Mouse (Mus musculus) cerebellum, adult 9-11 months (tissue): ENCODE measurements at regions not wholly inside any gene's neighbourhood (a gene's known extent, or its start where the extent isn't known, plus 50 kb on each side); places are given as distances from the start of the nearest gene placed in this dataset.

Source experiments
- DNase-seq: peaks from one replicate; pipeline ENCODE4 v3.0.0; 2022

- DNase-seq: no peak
Observed at GRCm38 (mm10) chr14:31945125-31945524, 83.7 kb upstream of the Galnt15 start.

- DNase-seq: no peak
Observed at GRCm38 (mm10) chr14:31946032-31946431, 82.8 kb upstream of the Galnt15 start.

GRCm38 (mm10) chr14:31947246-31947645, 81.5 kb upstream of the Galnt15 start:
- no peak for DNase-seq

- no peak for DNase-seq
Observed at GRCm38 (mm10) chr14:31951894-31952293, 76.9 kb upstream of the Galnt15 start.

GRCm38 (mm10) chr14:31953783-31954182, 75.0 kb upstream of the Galnt15 start:
- peak; percentile 16 for DNase-seq

- DNase-seq: peak; percentile 84
Observed at GRCm38 (mm10) chr14:31954945-31955344, 73.8 kb upstream of the Galnt15 start.

GRCm38 (mm10) chr14:31957211-31957638, 71.6 kb upstream of the Galnt15 start:
- DNase-seq: no peak

- DNase-seq: no peak
Observed at GRCm38 (mm10) chr14:31960201-31960854, 68.5 kb upstream of the Galnt15 start.

- DNase-seq: no peak
Observed at GRCm38 (mm10) chr14:31961442-31961841, 67.3 kb upstream of the Galnt15 start.

- no peak for DNase-seq
Observed at GRCm38 (mm10) chr14:31963131-31963911, 65.5 kb upstream of the Galnt15 start.

GRCm38 (mm10) chr14:31964076-31964475, 64.7 kb upstream of the Galnt15 start:
- DNase-seq: no peak

GRCm38 (mm10) chr14:31964831-31965230, 64.0 kb upstream of the Galnt15 start:
- no peak for DNase-seq

GRCm38 (mm10) chr14:31969531-31969930, 59.3 kb upstream of the Galnt15 start:
- no peak for DNase-seq

- peak; percentile 40 for DNase-seq
Observed at GRCm38 (mm10) chr14:31970245-31970830, 58.5 kb upstream of the Galnt15 start.

GRCm38 (mm10) chr14:31970851-31971250, 57.9 kb upstream of the Galnt15 start:
- no peak for DNase-seq

GRCm38 (mm10) chr14:31973702-31974101, 55.1 kb upstream of the Galnt15 start:
- no peak for DNase-seq

- DNase-seq: no peak
Observed at GRCm38 (mm10) chr14:31978196-31978595, 50.6 kb upstream of the Galnt15 start.

GRCm38 (mm10) chr14:31978690-31979089, 50.1 kb upstream of the Galnt15 start:
- DNase-seq: no peak
